Mouse (Mus musculus): ENCODE measurements around the gene Agbl3. TPM values are rescaled to one million over a fixed set of nuclear protein-coding genes. Genes with fewer than 3 reads are reported as not detected.

Agbl3 gene
- polyA plus RNA-seq, 1 experiment: 1.0 TPM

GRCm38 (mm10) chr6:34870136-34870535, 89.9 kb downstream of the Agbl3 start:
- Histone ChIP-seq H3K36me3 (ENCODE audit: control insufficient read depth, insufficient read depth, low read length) (no peaks in the 10 kb centered on the region), H3K27ac (ENCODE audit: insufficient read depth, low read length) (peak overlapping the region; percentile 26; the same call in 1 of the 2 replicates), H3K4me3 (ENCODE audit: extremely low read depth, insufficient read depth, insufficient read length) (no peak overlapping the region), H3K4me1 (ENCODE audit: control insufficient read depth, insufficient read depth, insufficient read length) (peaks cover 31% of the 10 kb centered on the region; the same call in 1 of the 2 replicates), H3K27me3 (ENCODE audit: control insufficient read depth, insufficient read depth, low read length) (no peaks in the 10 kb centered on the region)
- DNase-seq (ENCODE audit: low read depth in 1 of 2, low spot score in 2 of 2): no peak
- TF ChIP-seq POLR2A (IDR thresholded peaks at IDR 0.05; ENCODE audit: low read depth, low read length) (no peak), CTCF (IDR thresholded peaks at IDR 0.05; ENCODE audit: extremely low read depth, insufficient read depth, insufficient read length, insufficient replicate concordance) (no peak)
- WGBS: 60% methylated on average over 5 of the region's 5 CpGs

- no peak overlapping the region for H3K27ac ChIP-seq (ENCODE audit: insufficient read depth, low read length)
- no peaks in the 10 kb centered on the region for H3K27me3 ChIP-seq (ENCODE audit: control insufficient read depth, insufficient read depth, low read length)
- H3K4me1 ChIP-seq (ENCODE audit: control insufficient read depth, insufficient read depth, insufficient read length): peaks cover 32% of the 10 kb centered on the region; the same call in 1 of the 2 replicates
- no peaks in the 10 kb centered on the region for H3K36me3 ChIP-seq (ENCODE audit: control insufficient read depth, insufficient read depth, low read length)
- no peak overlapping the region for H3K4me3 ChIP-seq (ENCODE audit: extremely low read depth, insufficient read depth, insufficient read length)
- WGBS: 90% methylated on average over 5 of the region's 5 CpGs
- no peak for DNase-seq (ENCODE audit: low read depth in 1 of 2, low spot score in 2 of 2)
- TF ChIP-seq CTCF (IDR thresholded peaks at IDR 0.05; ENCODE audit: extremely low read depth, insufficient read depth, insufficient read length, insufficient replicate concordance): no peak
- no peak for TF ChIP-seq POLR2A (IDR thresholded peaks at IDR 0.05; ENCODE audit: low read depth, low read length)
These were observed 90.5 kb downstream of the Agbl3 start for GRCm38 (mm10) chr6:34870724-34871123.

- no peak for DNase-seq (ENCODE audit: low read depth in 1 of 2, low spot score in 2 of 2)
- 80% methylated on average over 7 of the region's 7 CpGs for WGBS
- Histone ChIP-seq H3K27me3 (ENCODE audit: control insufficient read depth, insufficient read depth, low read length) (no peaks in the 10 kb centered on the region), H3K4me1 (ENCODE audit: control insufficient read depth, insufficient read depth, insufficient read length) (peaks cover 37% of the 10 kb centered on the region; the same call in 1 of the 2 replicates), H3K27ac (ENCODE audit: insufficient read depth, low read length) (no peak overlapping the region), H3K4me3 (ENCODE audit: extremely low read depth, insufficient read depth, insufficient read length) (no peak overlapping the region), H3K36me3 (ENCODE audit: control insufficient read depth, insufficient read depth, low read length) (no peaks in the 10 kb centered on the region)
- TF ChIP-seq CTCF (IDR thresholded peaks at IDR 0.05; ENCODE audit: extremely low read depth, insufficient read depth, insufficient read length, insufficient replicate concordance) (no peak), POLR2A (IDR thresholded peaks at IDR 0.05; ENCODE audit: low read depth, low read length) (no peak)
These were observed 91.7 kb downstream of the Agbl3 start for GRCm38 (mm10) chr6:34871929-34872328.

- H3K27ac ChIP-seq (ENCODE audit: insufficient read depth, low read length): no peak overlapping the region
- peaks cover 30% of the 10 kb centered on the region; the same call in 1 of the 2 replicates for H3K4me1 ChIP-seq (ENCODE audit: control insufficient read depth, insufficient read depth, insufficient read length)
- H3K27me3 ChIP-seq (ENCODE audit: control insufficient read depth, insufficient read depth, low read length): no peaks in the 10 kb centered on the region
- TF ChIP-seq CTCF (IDR thresholded peaks at IDR 0.05; ENCODE audit: extremely low read depth, insufficient read depth, insufficient read length, insufficient replicate concordance) (no peak), POLR2A (IDR thresholded peaks at IDR 0.05; ENCODE audit: low read depth, low read length) (no peak)
- no peak for DNase-seq (ENCODE audit: low read depth in 1 of 2, low spot score in 2 of 2)
- H3K4me3 ChIP-seq (ENCODE audit: extremely low read depth, insufficient read depth, insufficient read length): no peak overlapping the region
- WGBS: 88% methylated on average over 10 of the region's 10 CpGs
- no peaks in the 10 kb centered on the region for H3K36me3 ChIP-seq (ENCODE audit: control insufficient read depth, insufficient read depth, low read length)
These were observed 92.6 kb downstream of the Agbl3 start for GRCm38 (mm10) chr6:34872871-34873270.

- no peak for DNase-seq (ENCODE audit: low read depth in 1 of 2, low spot score in 2 of 2)
- 33% methylated on average over 21 of the region's 21 CpGs for WGBS
- peaks cover 32% of the 10 kb centered on the region; the same call in 1 of the 2 replicates for H3K4me1 ChIP-seq (ENCODE audit: control insufficient read depth, insufficient read depth, insufficient read length)
These were observed 94.1 kb downstream of the Agbl3 start for GRCm38 (mm10) chr6:34874101-34874921.

GRCm38 (mm10) chr6:34875268-34875761, 95.1 kb downstream of the Agbl3 start:
- peak overlapping the region; percentile 81 for H3K27ac ChIP-seq (ENCODE audit: insufficient read depth, low read length)
- H3K4me3 ChIP-seq (ENCODE audit: extremely low read depth, insufficient read depth, insufficient read length): peak overlapping the region; percentile 51
- peaks cover 26% of the 10 kb centered on the region; the same call in 1 of the 2 replicates for H3K4me1 ChIP-seq (ENCODE audit: control insufficient read depth, insufficient read depth, insufficient read length)
- DNase-seq (ENCODE audit: low read depth in 1 of 2, low spot score in 2 of 2): peak; percentile 76 to 77
- 0 out of 2 replicates have a peak, but pooled peaks cover 2% of the 10 kb centered on the region for H3K36me3 ChIP-seq (ENCODE audit: control insufficient read depth, insufficient read depth, low read length)
- WGBS: 11% methylated on average over 15 of the region's 15 CpGs
- no peak for TF ChIP-seq CTCF (IDR thresholded peaks at IDR 0.05; ENCODE audit: extremely low read depth, insufficient read depth, insufficient read length, insufficient replicate concordance)
- peak; percentile 59 for TF ChIP-seq POLR2A (IDR thresholded peaks at IDR 0.05; ENCODE audit: low read depth, low read length)
- H3K27me3 ChIP-seq (ENCODE audit: control insufficient read depth, insufficient read depth, low read length): no peaks in the 10 kb centered on the region

More at GRCm38 (mm10) chr6:34874101-34874921, 94.1 kb downstream of the Agbl3 start:
- Histone ChIP-seq H3K27ac (ENCODE audit: insufficient read depth, low read length) (peak overlapping the region; percentile 81), H3K4me3 (ENCODE audit: extremely low read depth, insufficient read depth, insufficient read length) (no peak overlapping the region), H3K36me3 (ENCODE audit: control insufficient read depth, insufficient read depth, low read length) (no peaks in the 10 kb centered on the region), H3K27me3 (ENCODE audit: control insufficient read depth, insufficient read depth, low read length) (no peaks in the 10 kb centered on the region)
- TF ChIP-seq CTCF (IDR thresholded peaks at IDR 0.05; ENCODE audit: extremely low read depth, insufficient read depth, insufficient read length, insufficient replicate concordance): no peak
- TF ChIP-seq POLR2A (IDR thresholded peaks at IDR 0.05; ENCODE audit: low read depth, low read length): no peak

Data from spleen, adult 2 months (tissue).